Mouse (Mus musculus) forebrain, embryonic 10.5 days (tissue): ENCODE measurements around the gene Irf3. TPM values are rescaled to one million over a fixed set of nuclear protein-coding genes. Genes with fewer than 3 reads are reported as not detected.
"Not testable (repeated sequence)": the region's sequence is repeated elsewhere in the genome, so short reads cannot be mapped to it uniquely, and the experiment has no call there.

Experiments used
- DNase-seq: peaks from one replicate; pipeline ENCODE4 v3.0.0-alpha.2; 2017; ENCODE audit warnings: low spot score; ENCODE audit errors: extremely low spot score
- H3K27ac ChIP-seq: fragments of 300-500 bp; sonication (generic); 2 replicates; pipeline ENCODE4 v1.5.1; 2016; ENCODE audit warnings: mild to moderate bottlenecking
- H3K27me3 ChIP-seq: fragments of 300-500 bp; sonication (generic); 2 replicates; pipeline ENCODE4 v1.6.1; 2016; ENCODE audit warnings: mild to moderate bottlenecking; ENCODE audit not compliant: poor library complexity, severe bottlenecking
- H3K36me3 ChIP-seq: fragments of 300-500 bp; sonication (generic); replicated peaks from 2 replicates; pipeline ENCODE4 v1.6.1; 2016; ENCODE audit warnings: mild to moderate bottlenecking, moderate library complexity
- H3K4me1 ChIP-seq: fragments of 300-500 bp; sonication (generic); 2 replicates; pipeline ENCODE4 v1.6.1; 2016
- H3K4me3 ChIP-seq: fragments of 300-500 bp; sonication (generic); 2 replicates; pipeline ENCODE4 v1.5.1; 2016; ENCODE audit warnings: mild to moderate bottlenecking, moderate library complexity
- H3K9me3 ChIP-seq: fragments of 300-500 bp; sonication (generic); 2 replicates; pipeline ENCODE4 v1.6.1; 2016; ENCODE audit warnings: mild to moderate bottlenecking, moderate library complexity
- WGBS: fragments of 180-500 bp; shearing (Covaris S2); methylation state at CpG from one replicate; pipeline ENCODE4 v1.1.7; 2016; 5-methylcytosine and 5-hydroxymethylcytosine counted together
- polyA plus RNA-seq: library from polyadenylated mRNA; unstranded; fragments of >200 nt; fragmentation: Nextera tagmentation; extraction: Ambion mirVana; gene quantifications from 2 replicates; pipeline ENCODE4 v1.2.1, GENCODE M21; 2016

The Irf3 gene
- polyA plus RNA-seq, 1 experiment from 2014 or later, result 70.5 TPM

GRCm38 (mm10) chr7:45015957-45016612 is 18.6 kb downstream of the Irf3 start, which contains the start of gene Scaf1:
TSS of gene Scaf1 (minus strand) at chr7:45016363.
- DNase-seq, result peak; percentile 100
- WGBS, result under 1% methylated on average over 69 of the region's 69 CpGs
- Histone ChIP-seq H3K4me1 (peaks cover 48% of the 10 kb centered on the region), H3K27ac (peak within 1 kb of the TSS; percentile 95), H3K36me3 (peaks cover 29% of the 10 kb centered on the region), H3K9me3 (no peaks in the 10 kb centered on the region), H3K4me3 (peak within 1 kb of the TSS; percentile 89), H3K27me3 (peaks cover 27% of the 10 kb centered on the region)

GRCm38 (mm10) chr7:45016761-45017160 is 19.3 kb downstream of the Irf3 start:
- Histone ChIP-seq H3K4me1 (peaks cover 48% of the 10 kb centered on the region), H3K4me3 (peak overlapping the region; percentile 89), H3K27ac (peak overlapping the region; percentile 95), H3K27me3 (peaks cover 27% of the 10 kb centered on the region), H3K36me3 (peaks cover 23% of the 10 kb centered on the region), H3K9me3 (no peaks in the 10 kb centered on the region)
- 6% methylated on average over 4 of the region's 4 CpGs for WGBS
- DNase-seq, result no peak

GRCm38 (mm10) chr7:45017242-45018061 is 20.0 kb downstream of the Irf3 start, which contains the start of gene Rras:
TSS of gene Rras (plus strand) at chr7:45017961.
- under 1% methylated on average over 32 of the region's 36 CpGs for WGBS
- DNase-seq, result peak; percentile 86
- H3K4me1 ChIP-seq, result peaks cover 48% of the 10 kb centered on the region
- peaks cover 16% of the 10 kb centered on the region for H3K36me3 ChIP-seq
- H3K4me3 ChIP-seq, result peak within 1 kb of the TSS; percentile 89
- peaks cover 27% of the 10 kb centered on the region for H3K27me3 ChIP-seq
- no peaks in the 10 kb centered on the region for H3K9me3 ChIP-seq
- H3K27ac ChIP-seq, result peak within 1 kb of the TSS; percentile 95

GRCm38 (mm10) chr7:45019031-45019571 is 21.7 kb downstream of the Irf3 start:
- DNase-seq, result no peak
- peaks cover 45% of the 10 kb centered on the region for H3K4me1 ChIP-seq
- H3K27ac ChIP-seq, result no peak overlapping the region
- 41% methylated on average over 8 of the region's 8 CpGs for WGBS
- H3K9me3 ChIP-seq, result no peaks in the 10 kb centered on the region
- H3K27me3 ChIP-seq, result peaks cover 27% of the 10 kb centered on the region
- H3K36me3 ChIP-seq, result no peaks in the 10 kb centered on the region; the same call in 1 of the 2 replicates
- H3K4me3 ChIP-seq, result peak overlapping the region; percentile 11; the same call in 1 of the 2 replicates

- Histone ChIP-seq H3K4me3 (no peak overlapping the region), H3K4me1 (peaks cover 34% of the 10 kb centered on the region), H3K27me3 (peaks cover 27% of the 10 kb centered on the region), H3K27ac (no peak overlapping the region), H3K36me3 (0 out of 2 replicates have a peak, but pooled peaks cover 2% of the 10 kb centered on the region), H3K9me3 (no peaks in the 10 kb centered on the region)
- DNase-seq, result no peak
- 82% methylated on average over 9 of the region's 9 CpGs for WGBS
These were observed 22.8 kb downstream of the Irf3 start for GRCm38 (mm10) chr7:45020225-45020624.

- Histone ChIP-seq H3K4me1 (peaks cover 19% of the 10 kb centered on the region), H3K27me3 (peaks cover 20% of the 10 kb centered on the region), H3K36me3 (peaks cover 26% of the 10 kb centered on the region)
- WGBS, result 83% methylated on average over 5 of the region's 5 CpGs
- H3K4me3 ChIP-seq, DNase-seq, H3K9me3 ChIP-seq, H3K27ac ChIP-seq: not testable (repeated sequence)
These were observed 26.3 kb downstream of the Irf3 start for GRCm38 (mm10) chr7:45023711-45024110.

- Histone ChIP-seq H3K4me3 (no peak overlapping the region), H3K9me3 (no peaks in the 10 kb centered on the region), H3K27ac (no peak overlapping the region), H3K27me3 (peaks cover 12% of the 10 kb centered on the region), H3K4me1 (peaks cover 10% of the 10 kb centered on the region), H3K36me3 (peaks cover 34% of the 10 kb centered on the region)
- 90% methylated on average over 15 of the region's 15 CpGs for WGBS
- no peak for DNase-seq
These were observed 27.1 kb downstream of the Irf3 start for GRCm38 (mm10) chr7:45024281-45025248.

GRCm38 (mm10) chr7:45025601-45026220 is 28.3 kb downstream of the Irf3 start:
- Histone ChIP-seq H3K27me3 (0 out of 2 replicates have a peak, but pooled peaks cover under 1% of the 10 kb centered on the region), H3K36me3 (peaks cover 46% of the 10 kb centered on the region), H3K9me3 (no peaks in the 10 kb centered on the region), H3K4me3 (no peak overlapping the region), H3K27ac (no peak overlapping the region), H3K4me1 (0 out of 2 replicates have a peak, but pooled peaks cover 6% of the 10 kb centered on the region)
- no peak for DNase-seq
- WGBS, result 81% methylated on average over 8 of the region's 8 CpGs

GRCm38 (mm10) chr7:45026256-45026655 is 28.8 kb downstream of the Irf3 start:
- WGBS, result 70% methylated on average over 2 of the region's 2 CpGs
- peaks cover 51% of the 10 kb centered on the region for H3K36me3 ChIP-seq
- 0 out of 2 replicates have a peak, but pooled peaks cover 6% of the 10 kb centered on the region for H3K4me1 ChIP-seq
- DNase-seq, result no peak
- no peaks in the 10 kb centered on the region for H3K27me3 ChIP-seq
- H3K27ac ChIP-seq, result no peak overlapping the region
- no peak overlapping the region for H3K4me3 ChIP-seq
- no peaks in the 10 kb centered on the region for H3K9me3 ChIP-seq

- 0 out of 2 replicates have a peak overlapping the region, but pooled peaks have one; percentile 9 for H3K4me3 ChIP-seq
- 95% methylated on average over 9 of the region's 9 CpGs for WGBS
- DNase-seq, result no peak
- H3K27me3 ChIP-seq, result no peaks in the 10 kb centered on the region
- H3K9me3 ChIP-seq, result no peaks in the 10 kb centered on the region
- no peak overlapping the region for H3K27ac ChIP-seq
- H3K36me3 ChIP-seq, result peaks cover 66% of the 10 kb centered on the region
- 0 out of 2 replicates have a peak, but pooled peaks cover 6% of the 10 kb centered on the region for H3K4me1 ChIP-seq
These were observed 30.3 kb downstream of the Irf3 start for GRCm38 (mm10) chr7:45027761-45028160.

- Histone ChIP-seq H3K27ac (no peak overlapping the region), H3K4me3 (no peak overlapping the region), H3K9me3 (no peaks in the 10 kb centered on the region), H3K36me3 (peaks cover 72% of the 10 kb centered on the region), H3K27me3 (no peaks in the 10 kb centered on the region), H3K4me1 (0 out of 2 replicates have a peak, but pooled peaks cover 6% of the 10 kb centered on the region)
- no peak for DNase-seq
- WGBS, result 93% methylated on average over 11 of the region's 11 CpGs
These were observed 30.9 kb downstream of the Irf3 start for GRCm38 (mm10) chr7:45028351-45028750.
